Mouse (Mus musculus) hindbrain, embryonic 11.5 days (tissue): ENCODE results near the gene Olfr1361. TPM values are rescaled to one million over a fixed set of nuclear protein-coding genes. Genes with fewer than 3 reads are reported as not detected.

Experiments
- ATAC-seq: fragments of 200-750 bp; cut with Nextera tagmentation; 2 replicates; pipeline ENCODE4 v1.8.0; 2017; ENCODE audit warnings: mild to moderate bottlenecking, moderate TSS enrichment, moderate library complexity; ENCODE audit not compliant: low FRiP score
- DNase-seq: peaks from one replicate; pipeline ENCODE4 v3.0.0-alpha.2; 2015; ENCODE audit warnings: low spot score
- H3K27ac ChIP-seq: fragments of 300-500 bp; sonication (generic); 2 replicates; pipeline ENCODE4 v1.5.1; 2014; ENCODE audit warnings: mild to moderate bottlenecking, low read depth, low read length
- H3K27me3 ChIP-seq: fragments of 300-500 bp; sonication (generic); 2 replicates; pipeline ENCODE4 v1.6.1; 2014; ENCODE audit warnings: mild to moderate bottlenecking, low read length, moderate library complexity, mixed read lengths; ENCODE audit not compliant: control insufficient read depth, insufficient read depth
- H3K36me3 ChIP-seq: fragments of 300-500 bp; sonication (generic); 2 replicates; pipeline ENCODE4 v1.6.1; 2014; ENCODE audit warnings: mild to moderate bottlenecking, low read length, moderate library complexity, mixed read lengths; ENCODE audit not compliant: control insufficient read depth, insufficient read depth
- H3K4me1 ChIP-seq: fragments of 300-500 bp; sonication (generic); replicated peaks from 2 replicates; pipeline ENCODE4 v1.6.1; 2014; ENCODE audit warnings: low read length, mixed read lengths; ENCODE audit not compliant: control insufficient read depth, insufficient read depth
- H3K4me2 ChIP-seq: fragments of 300-500 bp; sonication (generic); replicated peaks from 2 replicates; pipeline ENCODE4 v1.6.1; 2014; ENCODE audit warnings: mild to moderate bottlenecking, low read depth, low read length
- H3K4me3 ChIP-seq: fragments of 300-500 bp; sonication (generic); 2 replicates; pipeline ENCODE4 v1.5.1; 2014; ENCODE audit warnings: low read depth, low read length
- H3K9ac ChIP-seq: fragments of 300-500 bp; sonication (generic); 2 replicates; pipeline ENCODE4 v1.6.1; 2014; ENCODE audit warnings: low read depth, low read length
- H3K9me3 ChIP-seq: fragments of 300-500 bp; sonication (generic); 2 replicates; pipeline ENCODE4 v1.6.1; 2016; ENCODE audit warnings: low read length; ENCODE audit not compliant: control insufficient read depth
- WGBS: fragments of 180-500 bp; shearing (Covaris S2); extraction: QIAGEN DNeasy Blood & Tissue Kit; methylation state at CpG from one replicate; pipeline ENCODE4 v1.1.7; 2014; 5-methylcytosine and 5-hydroxymethylcytosine counted together
- polyA plus RNA-seq: library from polyadenylated mRNA; unstranded; fragments of >200 nt; fragmentation: Nextera tagmentation; extraction: Ambion mirVana; gene quantifications from 2 replicates; pipeline ENCODE4 v1.2.1, GENCODE M21; 2014

Olfr1361 gene
- not detected in 2 replicates for polyA plus RNA-seq

GRCm38 (mm10) chr13:21663286-21663685 is at the start of gene Olfr1361:
TSS of gene Olfr1361 (minus strand) at chr13:21663386.
- Histone ChIP-seq H3K27ac (no peak within 1 kb of the TSS), H3K9ac (no peak within 1 kb of the TSS), H3K4me3 (no peak within 1 kb of the TSS), H3K36me3 (no peaks in the 10 kb centered on the region), H3K4me2 (no peak within 1 kb of the TSS), H3K4me1 (no peaks in the 10 kb centered on the region), H3K27me3 (no peaks in the 10 kb centered on the region), H3K9me3 (no peaks in the 10 kb centered on the region)
- ATAC-seq (no peak), DNase-seq (no peak)
- WGBS: 78% methylated on average over 2 of the region's 2 CpGs

GRCm38 (mm10) chr13:21711698-21712097 is 48.5 kb upstream of the Olfr1361 start:
- Histone ChIP-seq H3K9me3 (no peaks in the 10 kb centered on the region), H3K9ac (no peak overlapping the region), H3K27ac (no peak overlapping the region), H3K4me3 (peak overlapping the region; percentile 37), H3K36me3 (no peaks in the 10 kb centered on the region), H3K4me1 (no peaks in the 10 kb centered on the region; the same call in 1 of the 2 replicates), H3K4me2 (peak overlapping the region; percentile 30), H3K27me3 (no peaks in the 10 kb centered on the region)
- no peak for ATAC-seq
- 31% methylated on average over 4 of the region's 4 CpGs for WGBS
- DNase-seq: no peak

DNA sequence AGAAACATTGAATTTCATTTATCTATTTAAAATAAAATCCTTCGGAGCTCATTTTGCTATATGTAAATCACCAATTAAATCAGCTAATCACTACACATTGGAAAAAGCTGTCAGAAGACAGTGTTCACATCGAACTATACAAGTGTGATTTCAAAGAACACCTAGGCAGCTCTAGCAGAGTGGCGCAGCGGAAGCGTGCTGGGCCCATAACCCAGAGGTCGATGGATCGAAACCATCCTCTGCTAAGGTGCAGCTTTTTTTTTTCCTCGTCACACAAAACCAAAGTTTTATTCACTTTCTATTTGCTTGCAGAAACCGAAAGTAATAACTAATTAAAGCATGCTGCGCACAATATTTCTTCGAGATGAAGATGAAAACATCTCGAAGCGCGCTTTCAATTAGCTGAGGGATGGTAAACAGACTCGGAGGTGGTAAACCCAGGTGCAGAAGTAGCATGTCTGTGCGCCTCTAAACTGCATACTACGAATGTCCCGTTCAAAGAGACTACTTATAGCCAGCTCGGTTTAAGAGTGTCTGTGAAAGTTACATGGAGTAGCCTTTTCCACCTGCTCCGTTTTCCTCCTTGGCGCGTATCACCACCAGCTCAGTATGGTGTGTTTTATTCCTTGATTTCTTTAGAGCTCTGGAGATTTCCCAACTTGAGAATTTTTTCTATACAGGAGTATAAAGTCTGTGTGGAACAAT is 47.8 kb upstream of the Olfr1361 start:
- Histone ChIP-seq H3K9ac (peak overlapping the region; percentile 5; the same call in 1 of the 2 replicates), H3K27me3 (no peaks in the 10 kb centered on the region), H3K9me3 (no peaks in the 10 kb centered on the region), H3K4me3 (peak overlapping the region; percentile 37), H3K27ac (no peak overlapping the region), H3K4me2 (peak overlapping the region; percentile 30), H3K4me1 (no peaks in the 10 kb centered on the region; the same call in 1 of the 2 replicates), H3K36me3 (no peaks in the 10 kb centered on the region)
- DNase-seq: peak; percentile 85
- WGBS: 1% methylated on average over 22 of the region's 22 CpGs
- peak; percentile 83 for ATAC-seq

GRCm38 (mm10) chr13:21710031-21710711 is 47.0 kb upstream of the Olfr1361 start:
- Histone ChIP-seq H3K4me2 (peak overlapping the region; percentile 22), H3K27ac (no peak overlapping the region), H3K9me3 (no peaks in the 10 kb centered on the region), H3K9ac (peak overlapping the region; percentile 48), H3K27me3 (no peaks in the 10 kb centered on the region), H3K36me3 (no peaks in the 10 kb centered on the region), H3K4me1 (no peaks in the 10 kb centered on the region; the same call in 1 of the 2 replicates), H3K4me3 (peak overlapping the region; percentile 43)
- WGBS: under 1% methylated on average over 32 of the region's 32 CpGs
- DNase-seq (peak; percentile 92), ATAC-seq (peak; percentile 87)

DNA sequence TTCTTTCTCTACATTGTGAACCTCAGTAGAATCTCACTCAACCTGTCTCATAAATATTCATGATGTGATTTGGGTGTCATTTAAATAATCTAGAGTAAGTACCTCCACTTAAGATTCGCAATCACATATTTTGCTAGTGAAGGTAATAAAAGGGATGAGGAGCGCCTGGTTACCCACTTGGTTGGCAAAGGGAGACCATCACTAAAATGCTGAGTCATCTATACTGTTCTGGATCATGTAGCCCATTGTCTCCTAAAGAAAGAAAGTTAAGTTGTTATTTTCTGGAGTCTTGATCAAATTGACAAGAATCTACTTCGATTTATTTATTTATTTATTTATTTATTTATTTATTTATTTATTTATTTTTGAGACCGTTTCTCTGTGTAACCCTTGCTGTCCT is 43.5 kb upstream of the Olfr1361 start:
- no peaks in the 10 kb centered on the region for H3K4me1 ChIP-seq
- no peak overlapping the region for H3K4me3 ChIP-seq
- no peaks in the 10 kb centered on the region for H3K36me3 ChIP-seq
- H3K9me3 ChIP-seq: no peaks in the 10 kb centered on the region
- H3K4me2 ChIP-seq: no peak overlapping the region
- DNase-seq (no peak), ATAC-seq (no peak)
- no peaks in the 10 kb centered on the region for H3K27me3 ChIP-seq
- 80% methylated on average over 4 of the region's 4 CpGs for WGBS
- H3K9ac ChIP-seq: no peak overlapping the region
- no peak overlapping the region for H3K27ac ChIP-seq

DNA sequence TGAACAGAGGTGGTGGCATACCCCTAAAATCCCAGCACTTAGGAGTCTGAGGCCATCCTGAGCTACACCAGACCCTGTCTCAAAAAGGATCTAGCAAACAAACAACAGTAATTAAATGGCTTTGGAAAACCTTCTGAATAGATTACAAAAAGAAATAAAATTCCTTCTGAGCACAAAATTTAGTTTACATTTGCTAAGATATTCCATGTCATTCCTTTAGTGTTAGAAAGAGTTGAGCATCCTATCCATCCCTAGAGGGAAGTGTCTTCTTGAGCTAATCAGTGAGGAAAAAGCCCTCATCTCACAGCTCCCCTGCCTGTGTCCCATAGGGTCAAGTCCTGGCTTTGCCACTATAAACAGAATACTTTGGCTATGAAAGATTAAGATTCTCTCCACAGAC is 34.6 kb upstream of the Olfr1361 start, which contains the start of gene Olfr1359:
TSS of gene Olfr1359 (plus strand) at position 301 of the 400 bp plus-strand sequence.
- Histone ChIP-seq H3K9me3 (no peaks in the 10 kb centered on the region), H3K4me3 (no peak within 1 kb of the TSS), H3K27me3 (no peaks in the 10 kb centered on the region), H3K4me2 (no peak within 1 kb of the TSS), H3K27ac (no peak within 1 kb of the TSS), H3K9ac (no peak within 1 kb of the TSS), H3K4me1 (no peaks in the 10 kb centered on the region), H3K36me3 (no peaks in the 10 kb centered on the region)
- DNase-seq (no peak), ATAC-seq (no peak)

GRCm38 (mm10) chr13:21677305-21677704 is 14.1 kb upstream of the Olfr1361 start, which contains the start of gene Olfr1360:
TSS of gene Olfr1360 (minus strand) at chr13:21677405.
- Histone ChIP-seq H3K4me2 (no peak within 1 kb of the TSS), H3K27me3 (no peaks in the 10 kb centered on the region), H3K27ac (no peak within 1 kb of the TSS), H3K4me1 (no peaks in the 10 kb centered on the region), H3K4me3 (no peak within 1 kb of the TSS), H3K9me3 (no peaks in the 10 kb centered on the region), H3K9ac (no peak within 1 kb of the TSS), H3K36me3 (no peaks in the 10 kb centered on the region)
- no peak for ATAC-seq
- DNase-seq: no peak
- 94% methylated on average over 2 of the region's 2 CpGs for WGBS

GRCm38 (mm10) chr13:21642418-21642817 is 20.8 kb downstream of the Olfr1361 start, which contains the start of gene Olfr11:
TSS of gene Olfr11 (minus strand) at chr13:21642518.
- H3K4me1 ChIP-seq: no peaks in the 10 kb centered on the region
- DNase-seq (no peak), ATAC-seq (no peak)
- no peak within 1 kb of the TSS for H3K4me2 ChIP-seq
- H3K27me3 ChIP-seq: no peaks in the 10 kb centered on the region
- H3K36me3 ChIP-seq: no peaks in the 10 kb centered on the region
- H3K9me3 ChIP-seq: no peaks in the 10 kb centered on the region
- no peak within 1 kb of the TSS for H3K9ac ChIP-seq
- 81% methylated on average over 2 of the region's 2 CpGs for WGBS
- H3K4me3 ChIP-seq: no peak within 1 kb of the TSS
- no peak within 1 kb of the TSS for H3K27ac ChIP-seq
